In the genomic region with DNA sequence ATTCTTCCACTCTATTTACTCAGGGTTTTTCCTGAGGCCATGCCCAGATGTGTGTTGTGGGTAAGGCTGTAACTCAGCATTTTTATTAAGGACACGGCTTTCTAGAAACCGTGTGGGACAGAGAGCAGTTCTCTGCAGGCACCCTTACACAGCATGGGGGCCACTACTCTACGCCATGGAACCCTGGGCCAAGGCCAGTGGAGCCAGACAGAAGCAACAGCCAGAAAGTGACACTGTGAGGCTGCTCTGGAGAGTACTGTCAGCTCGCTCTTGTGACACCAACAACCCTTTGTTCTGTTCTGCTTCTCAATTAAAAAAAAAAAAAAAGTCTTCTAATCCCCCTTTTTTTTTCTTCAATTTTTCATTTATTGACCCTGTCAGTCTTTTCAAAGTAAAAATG, we compare ENCODE assay signal across 15 mouse cellular contexts.
A peak's percentile ranks its signal among the peaks of the same experiment; 100 is the strongest.
DNase-seq lines count a peak whose midpoint lies in the region; ATAC-seq and TF ChIP-seq lines count a peak whose summit lies in the region.
"Had no signal": no experiment of that assay in that cellular context is flagged by ENCODE, and none has a peak within 500 bp of the region (broad histone marks: within the 10 kb centered on the region; RNA-seq: fewer than 3 reads in every experiment).

No protein-coding gene starts in this region.

- no peak overlapping the region for H3K9ac ChIP-seq in kidney, postnatal 0 days (ENCODE audit: low read depth, low read length)
- H3K9ac ChIP-seq in kidney, embryonic 16.5 days (replicated peaks; ENCODE audit: low read length): no peak overlapping the region
- no peak overlapping the region for H3K9ac ChIP-seq in embryonic facial prominence, embryonic 13.5 days
- H3K9ac ChIP-seq in hindbrain, embryonic 13.5 days: no peak overlapping the region
- H3K9ac ChIP-seq in intestine, embryonic 16.5 days (ENCODE audit: low read depth, low read length): no peak overlapping the region
- H3K9ac ChIP-seq: heart, embryonic 13.5 days had no signal

- no peak overlapping the region for H3K27ac ChIP-seq in kidney, postnatal 0 days
- no peak overlapping the region for H3K27ac ChIP-seq in kidney, embryonic 16.5 days (ENCODE audit: low read length)
- peak overlapping the region; percentile 62; the same call in 1 of the 2 replicates for H3K27ac ChIP-seq in embryonic facial prominence, embryonic 13.5 days
- peak overlapping the region; percentile 60; the same call in 1 of the 2 replicates for H3K27ac ChIP-seq in hindbrain, embryonic 13.5 days
- H3K27ac ChIP-seq in intestine, embryonic 16.5 days (ENCODE audit: low read length): no peak overlapping the region
- no peak overlapping the region for H3K27ac ChIP-seq in left cerebral cortex, adult 2 months
- H3K27ac ChIP-seq: heart, embryonic 13.5 days had no signal

- DNase-seq in kidney, postnatal 0 days (ENCODE audit: low spot score): peak; percentile 9
- peak; percentile 67 for DNase-seq in brain, embryonic 14.5 days (ENCODE audit: low read depth)
- DNase-seq in left cerebral cortex, adult 2 months (ENCODE audit: extremely low spot score in 1 of 2, low spot score in 2 of 2): no peak
- DNase-seq: adrenal gland, adult 8-10 months; cerebellum, adult 9-11 months; gastrocnemius, postnatal 14 days; heart, postnatal 4 days; lung, adult 2 months; thymus, adult 18-20 months had no signal

- WGBS in kidney, postnatal 0 days: 66% methylated on average over 4 of the region's 4 CpGs
- 76% methylated on average over 4 of the region's 4 CpGs for WGBS in kidney, embryonic 16.5 days
- WGBS in embryonic facial prominence, embryonic 13.5 days: 35% methylated on average over 4 of the region's 4 CpGs
- 38% methylated on average over 4 of the region's 4 CpGs for WGBS in hindbrain, embryonic 13.5 days
- 70% methylated on average over 4 of the region's 4 CpGs for WGBS in intestine, embryonic 16.5 days

- TF ChIP-seq POLR2A in brain, embryonic 14.5 days (IDR thresholded peaks at IDR 0.05; ENCODE audit: borderline replicate concordance, extremely low read depth, insufficient read depth, insufficient read length, poor library complexity, severe bottlenecking): no peak

- no peaks in the 10 kb centered on the region for H3K27me3 ChIP-seq in kidney, postnatal 0 days (ENCODE audit: insufficient read depth, low read length)
- no peaks in the 10 kb centered on the region for H3K27me3 ChIP-seq in kidney, embryonic 16.5 days (ENCODE audit: insufficient read depth, low read length)
- H3K27me3 ChIP-seq in embryonic facial prominence, embryonic 13.5 days: no peaks in the 10 kb centered on the region
- no peaks in the 10 kb centered on the region for H3K27me3 ChIP-seq in hindbrain, embryonic 13.5 days
- H3K27me3 ChIP-seq in intestine, embryonic 16.5 days (replicated peaks; ENCODE audit: control insufficient read depth, insufficient read depth, low read length): no peaks in the 10 kb centered on the region
- H3K27me3 ChIP-seq: heart, embryonic 13.5 days had no signal

- no peaks in the 10 kb centered on the region for H3K4me1 ChIP-seq in kidney, postnatal 0 days (replicated peaks; ENCODE audit: insufficient read depth, low read length)
- H3K4me1 ChIP-seq in kidney, embryonic 16.5 days (ENCODE audit: insufficient read depth, low read length): no peaks in the 10 kb centered on the region
- H3K4me1 ChIP-seq in embryonic facial prominence, embryonic 13.5 days: peaks cover 7% of the 10 kb centered on the region; the same call in 1 of the 2 replicates
- H3K4me1 ChIP-seq in hindbrain, embryonic 13.5 days (replicated peaks): peaks cover 16% of the 10 kb centered on the region
- no peaks in the 10 kb centered on the region for H3K4me1 ChIP-seq in intestine, embryonic 16.5 days (ENCODE audit: control insufficient read depth, insufficient read depth, low read length)

- H3K4me2 ChIP-seq in kidney, postnatal 0 days (ENCODE audit: low read length): no peak overlapping the region
- no peak overlapping the region for H3K4me2 ChIP-seq in kidney, embryonic 16.5 days (replicated peaks; ENCODE audit: low read depth, low read length)
- no peak overlapping the region for H3K4me2 ChIP-seq in embryonic facial prominence, embryonic 13.5 days
- H3K4me2 ChIP-seq in hindbrain, embryonic 13.5 days: no peak overlapping the region
- H3K4me2 ChIP-seq in intestine, embryonic 16.5 days (ENCODE audit: low read depth, low read length): no peak overlapping the region
- H3K4me2 ChIP-seq: heart, embryonic 13.5 days had no signal

- intact Hi-C loops in left cerebral cortex, adult 2 months (cut with DNase I): no loop called here

- no peak overlapping the region for H3K4me3 ChIP-seq in kidney, postnatal 0 days (replicated peaks; ENCODE audit: low read depth, low read length)
- H3K4me3 ChIP-seq in kidney, embryonic 16.5 days (ENCODE audit: low read length): no peak overlapping the region
- no peak overlapping the region for H3K4me3 ChIP-seq in embryonic facial prominence, embryonic 13.5 days
- no peak overlapping the region for H3K4me3 ChIP-seq in hindbrain, embryonic 13.5 days
- no peak overlapping the region for H3K4me3 ChIP-seq in intestine, embryonic 16.5 days (ENCODE audit: low read length)
- no peak overlapping the region for H3K4me3 ChIP-seq in left cerebral cortex, adult 2 months
- H3K4me3 ChIP-seq: heart, embryonic 13.5 days had no signal

- no peaks in the 10 kb centered on the region for H3K36me3 ChIP-seq in kidney, postnatal 0 days (ENCODE audit: insufficient read depth, low read length)
- H3K36me3 ChIP-seq in kidney, embryonic 16.5 days (ENCODE audit: insufficient read depth, low read length): no peaks in the 10 kb centered on the region
- no peaks in the 10 kb centered on the region for H3K36me3 ChIP-seq in embryonic facial prominence, embryonic 13.5 days
- no peaks in the 10 kb centered on the region for H3K36me3 ChIP-seq in hindbrain, embryonic 13.5 days
- H3K36me3 ChIP-seq in intestine, embryonic 16.5 days (ENCODE audit: control insufficient read depth, insufficient read depth, low read length): no peaks in the 10 kb centered on the region
- H3K36me3 ChIP-seq: heart, embryonic 13.5 days had no signal

- H3K9me3 ChIP-seq in kidney, postnatal 0 days (replicated peaks; ENCODE audit: low read length): no peaks in the 10 kb centered on the region
- peaks cover 4% of the 10 kb centered on the region; the same call in 1 of the 2 replicates for H3K9me3 ChIP-seq in kidney, embryonic 16.5 days (ENCODE audit: low read length)
- H3K9me3 ChIP-seq in embryonic facial prominence, embryonic 13.5 days: 0 out of 2 replicates have a peak, but pooled peaks cover 3% of the 10 kb centered on the region
- H3K9me3 ChIP-seq in hindbrain, embryonic 13.5 days: no peaks in the 10 kb centered on the region
- no peaks in the 10 kb centered on the region for H3K9me3 ChIP-seq in intestine, embryonic 16.5 days (ENCODE audit: control insufficient read depth, low read length)
- H3K9me3 ChIP-seq: heart, embryonic 13.5 days had no signal

- no peak for ATAC-seq in kidney, postnatal 0 days (replicated peaks; ENCODE audit: low FRiP score, low read depth)
- ATAC-seq in kidney, embryonic 16.5 days (ENCODE audit: low FRiP score, low TSS enrichment): no peak
- no peak for ATAC-seq in embryonic facial prominence, embryonic 13.5 days (ENCODE audit: insufficient number of reproducible peaks, insufficient read depth, low FRiP score, low TSS enrichment, low read depth)
- ATAC-seq in hindbrain, embryonic 13.5 days (ENCODE audit: low FRiP score): no peak
- ATAC-seq in intestine, embryonic 16.5 days: no peak
- ATAC-seq: midbrain, embryonic 16.5 days had no signal

- TF ChIP-seq CTCF in kidney, postnatal 0 days (IDR thresholded peaks at IDR 0.05; ENCODE audit: low read depth): no peak
- TF ChIP-seq CTCF in brain, embryonic 14.5 days (IDR thresholded peaks at IDR 0.05; ENCODE audit: borderline replicate concordance, extremely low read depth, insufficient read depth, insufficient read length): no peak
- no peak for TF ChIP-seq CTCF in left cerebral cortex, adult 2 months (IDR thresholded peaks at IDR 0.05)

Comparison
In these comparisons a context has a peak if more than half of its experiments do, and no peak if none do; other contexts are left out.
1. DNase-seq: peak in kidney, postnatal 0 days (single experiment) and brain, embryonic 14.5 days (single experiment); none in left cerebral cortex, adult 2 months (0 of 2).
2. H3K27ac ChIP-seq: peak in embryonic facial prominence, embryonic 13.5 days (single experiment) and hindbrain, embryonic 13.5 days (single experiment); none in kidney, postnatal 0 days (single experiment), kidney, embryonic 16.5 days (single experiment), intestine, embryonic 16.5 days (single experiment) and left cerebral cortex, adult 2 months (single experiment).